Mouse (Mus musculus) C2C12 (cell line): ENCODE results near the gene Lgalsl. TPM values are rescaled to one million over a fixed set of nuclear protein-coding genes. Genes with fewer than 3 reads are reported as not detected.

Experiments
- H3K27me3 ChIP-seq: one replicate; pipeline ENCODE4 v1.6.1; 2011; ENCODE audit not compliant: control insufficient read depth, insufficient read depth, insufficient read length
- H3K36me3 ChIP-seq: one replicate; pipeline ENCODE4 v1.6.1; 2011; ENCODE audit not compliant: control insufficient read depth, insufficient read depth
- H3K4me3 ChIP-seq: one replicate; pipeline ENCODE4 v1.5.1; 2011; ENCODE audit warnings: mild to moderate bottlenecking, control low read depth; ENCODE audit not compliant: poor library complexity, insufficient read depth, severe bottlenecking
- H3K79me2 ChIP-seq: one replicate; pipeline ENCODE4 v1.6.1; 2011; ENCODE audit not compliant: control insufficient read depth, insufficient read depth
- H3K79me3 ChIP-seq: one replicate; pipeline ENCODE4 v1.6.1; 2011; ENCODE audit warnings: low read depth, control low read depth
- H3ac ChIP-seq: one replicate; pipeline ENCODE3; 2011; ENCODE audit warnings: low read depth; ENCODE audit not compliant: control insufficient read depth, insufficient read length
- CEBPB ChIP-seq: IDR thresholded peaks from one replicate; pipeline ENCODE4 v1.6.1; 2011; ENCODE audit warnings: low read depth, mild to moderate bottlenecking, control low read depth, moderate library complexity
- CTCF ChIP-seq: IDR thresholded peaks from one replicate; pipeline ENCODE4 v1.5.1; 2011; ENCODE audit not compliant: control insufficient read depth, insufficient read depth, insufficient read length
- FOSL1 ChIP-seq: IDR thresholded peaks from one replicate; pipeline ENCODE4 v1.8.0; 2011; ENCODE audit warnings: mild to moderate bottlenecking, low read length; ENCODE audit not compliant: poor library complexity, insufficient read depth, severe bottlenecking
- MAX ChIP-seq: IDR thresholded peaks from one replicate; pipeline ENCODE4 v1.6.1; 2011; ENCODE audit warnings: mild to moderate bottlenecking, control low read depth
- MYOD1 ChIP-seq: IDR thresholded peaks from one replicate; pipeline ENCODE4 v1.6.1; 2011; ENCODE audit warnings: low read depth; ENCODE audit not compliant: control insufficient read depth, insufficient read length
- MYOG ChIP-seq: IDR thresholded peaks from one replicate; pipeline ENCODE4 v1.6.1; 2011; ENCODE audit not compliant: control insufficient read depth, insufficient read length; ENCODE audit errors: extremely low read depth
- USF1 ChIP-seq: IDR thresholded peaks from one replicate; pipeline ENCODE4 v1.6.1; 2011; ENCODE audit warnings: low read depth, mild to moderate bottlenecking, control low read depth, moderate library complexity
- polyA plus RNA-seq: library from polyadenylated mRNA; unstranded; fragments of >200 nt; fragmentation: generic; extraction: Trizol; gene quantifications from one replicate; pipeline ENCODE4 v1.2.1, GENCODE M21; 2012; ENCODE audit warnings: missing spikeins

Lgalsl gene
- polyA plus RNA-seq, 1 experiment: 0.07 TPM

GRCm38 (mm10) chr11:20778298-20778697, 52.6 kb downstream of the Lgalsl start:
- Histone ChIP-seq H3K36me3 (no peaks in the 10 kb centered on the region), H3ac (no peak overlapping the region), H3K27me3 (peaks cover 6% of the 10 kb centered on the region), H3K79me2 (no peaks in the 10 kb centered on the region), H3K79me3 (no peaks in the 10 kb centered on the region), H3K4me3 (no peak overlapping the region)
- TF ChIP-seq USF1 (no peak), CTCF (no peak), FOSL1 (no peak), CEBPB (no peak), MYOG (no peak), MAX (no peak), MYOD1 (no peak)

- Histone ChIP-seq H3K4me3 (no peak overlapping the region), H3ac (no peak overlapping the region), H3K36me3 (no peaks in the 10 kb centered on the region), H3K79me2 (no peaks in the 10 kb centered on the region), H3K79me3 (no peaks in the 10 kb centered on the region), H3K27me3 (peaks cover 6% of the 10 kb centered on the region)
- TF ChIP-seq CTCF (no peak), MYOD1 (no peak), CEBPB (no peak), MAX (no peak), FOSL1 (no peak), MYOG (no peak), USF1 (no peak)
Measured at GRCm38 (mm10) chr11:20776668-20777067, 54.2 kb downstream of the Lgalsl start.

Other genes with a start within 250 kb of the Lgalsl start
- gene Aftph, start 89.5 kb downstream of the Lgalsl start, polyA plus RNA-seq: 5.4 TPM